Mouse (Mus musculus): ENCODE measurements around the gene Spast. TPM values are rescaled to one million over a fixed set of nuclear protein-coding genes. Genes with fewer than 3 reads are reported as not detected.

The Spast gene
- total RNA-seq, 4 experiments from 2014 or later = 41.9 to 49.5 (median 45.9) TPM

DNA sequence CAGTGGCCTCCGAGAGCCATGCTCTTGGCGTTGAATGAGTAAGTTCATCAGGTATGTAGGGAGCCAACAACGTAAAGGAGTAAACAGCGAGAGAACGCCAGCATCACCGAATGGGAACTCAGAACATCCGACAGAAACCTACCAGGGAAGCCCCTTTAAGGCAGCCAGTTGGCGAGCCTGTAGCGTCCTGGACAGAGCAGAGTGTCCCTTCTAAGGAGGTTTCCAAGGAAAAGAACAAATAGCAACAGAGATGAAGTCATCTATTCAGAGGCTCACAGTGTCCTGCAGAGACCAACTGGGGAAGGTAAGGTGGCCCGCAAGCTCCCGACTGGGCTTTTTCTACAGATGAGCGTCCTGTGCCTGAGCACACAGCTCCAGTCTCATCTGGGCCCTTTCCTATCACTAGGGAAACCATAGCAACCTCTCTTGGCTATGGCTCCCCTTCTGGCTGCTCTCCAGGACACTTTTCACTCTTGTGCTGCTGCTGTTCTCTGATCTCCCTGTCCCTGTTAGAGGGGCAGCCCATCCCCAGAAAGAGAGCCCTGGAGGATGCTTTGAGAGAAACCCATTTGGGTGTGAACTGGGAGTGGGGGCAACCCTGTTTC lies 85.7 kb downstream of the Spast start:
- DNase-seq (ENCODE audit: low spot score in 2 of 2) = no peak

DNA sequence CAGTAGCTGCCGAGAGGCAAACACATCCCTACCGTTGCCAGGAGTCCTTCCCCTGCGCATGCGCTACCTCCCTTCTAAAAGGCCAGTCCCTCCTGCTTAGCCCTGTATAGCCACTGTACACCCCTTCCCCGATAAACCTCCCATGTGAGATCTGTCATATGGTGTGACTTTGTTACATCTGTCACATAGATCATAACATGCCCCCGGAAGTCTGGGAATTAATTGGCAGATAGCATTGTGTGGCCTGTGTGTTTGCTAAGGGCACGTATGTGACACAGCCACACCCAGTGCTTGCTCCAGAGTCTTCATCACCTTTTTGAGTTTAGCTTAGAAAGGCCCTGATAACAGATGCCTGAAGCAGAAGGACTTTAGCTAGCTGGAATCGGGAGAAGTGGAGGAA lies 91.3 kb downstream of the Spast start:
- DNase-seq (ENCODE audit: low spot score in 2 of 2) = no peak

- no peak for DNase-seq (ENCODE audit: low spot score in 2 of 2)
Measured at GRCm38 (mm10) chr17:74431481-74431880, 92.7 kb downstream of the Spast start.

- DNase-seq (ENCODE audit: low spot score in 2 of 2) = no peak
Measured at GRCm38 (mm10) chr17:74432631-74433030, 93.8 kb downstream of the Spast start.

- no peak for DNase-seq (ENCODE audit: low spot score in 2 of 2)
Measured at GRCm38 (mm10) chr17:74437762-74438161, 99.0 kb downstream of the Spast start.

DNA sequence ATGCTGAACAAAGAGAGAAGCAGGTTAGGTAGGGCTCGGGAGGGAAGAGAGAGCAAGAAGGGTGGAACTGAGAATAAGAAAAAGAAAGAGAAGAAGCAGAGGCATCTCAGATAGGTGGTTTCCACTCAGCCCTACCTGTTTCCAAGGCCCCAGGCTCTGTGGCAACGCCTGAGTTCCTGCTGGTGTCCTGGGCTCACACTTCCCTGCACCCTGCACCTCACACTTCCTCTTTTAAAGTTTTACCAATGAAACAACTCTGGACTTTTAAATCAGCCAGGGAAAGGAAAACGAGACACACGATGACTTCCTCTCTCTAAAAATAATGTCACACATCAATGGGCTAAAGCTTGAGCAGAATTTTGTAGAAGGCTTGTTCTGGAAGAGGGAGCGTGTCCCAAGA lies 101.7 kb downstream of the Spast start:
- no peak for DNase-seq (ENCODE audit: low spot score in 2 of 2)

Other genes with a start within 250 kb of the Spast start
- 10 to 100 TPM; 36.5 to 43.7 (median 39.9) TPM for gene Memo1, start 43.5 kb upstream of the Spast start, total RNA-seq (2022)
- 10 to 100 TPM; 46.1 to 50.2 (median 48.4) TPM for gene Dpy30, start 15.0 kb upstream of the Spast start, total RNA-seq (2022)
- gene Slc30a6, start 56.6 kb downstream of the Spast start, total RNA-seq (2022) = 10 to 100 TPM; 13.7 to 17.6 (median 15.2) TPM
- under 1 TPM; 0.28 to 0.33 (median 0.31) TPM for gene Nlrc4, start 120.2 kb downstream of the Spast start, total RNA-seq (2022)
- gene Yipf4, start 150.5 kb downstream of the Spast start, total RNA-seq (2022) = 100 to 1,000 TPM in 1 of 4 experiments, 10 to 100 TPM in 3; 75.8 to 100 (median 84.8) TPM
- gene Birc6, start 189.3 kb downstream of the Spast start, total RNA-seq (2022) = 100 to 1,000 TPM; 107 to 134 (median 116) TPM

All from left cerebral cortex, adult 8-10 months (tissue).